Mouse (Mus musculus) bone marrow, adult 2 months (tissue): ENCODE data around the gene Gata3. TPM values are rescaled to one million over a fixed set of nuclear protein-coding genes. Genes with fewer than 3 reads are reported as not detected.

ENCODE experiments used
- H3K27ac ChIP-seq: fragments of 200-500 bp; 2 replicates; pipeline ENCODE4 v1.5.1; 2012; ENCODE audit warnings: low read depth, mild to moderate bottlenecking, control low read depth, inconsistent platforms, low read length; ENCODE audit not compliant: control insufficient read depth, poor library complexity, insufficient read depth
- H3K4me1 ChIP-seq: fragments of 200-500 bp; 2 replicates; pipeline ENCODE4 v1.6.1; 2011; ENCODE audit warnings: low read length; ENCODE audit not compliant: control insufficient read depth, insufficient read depth
- H3K4me3 ChIP-seq: fragments of 200-500 bp; replicated peaks from 2 replicates; pipeline ENCODE3; 2011; ENCODE audit warnings: mild to moderate bottlenecking, low read depth, low read length, control low read depth; ENCODE audit not compliant: control insufficient read depth
- CTCF ChIP-seq: fragments of 200-500 bp; IDR thresholded peaks from 2 replicates; pipeline ENCODE4 v1.5.1; 2011; ENCODE audit warnings: low read length, control low read depth; ENCODE audit not compliant: control insufficient read depth, insufficient read depth
- POLR2A ChIP-seq: fragments of 200-500 bp; IDR thresholded peaks from 2 replicates; pipeline ENCODE4 v1.6.1; 2011; ENCODE audit warnings: low read depth, mild to moderate bottlenecking, control low read depth, low read length, borderline replicate concordance; ENCODE audit not compliant: control insufficient read depth
- WGBS: fragments of 180-500 bp; shearing (Covaris S2); methylation state at CpG from one replicate; pipeline ENCODE4 v1.1.7; 2018; 5-methylcytosine and 5-hydroxymethylcytosine counted together
- polyA plus RNA-seq: library from polyadenylated mRNA; stranded (reverse); fragments of >200 nt; gene quantifications from 2 replicates; pipeline ENCODE4 v1.2.4, GENCODE M21; 2011; ENCODE audit warnings: low replicate concordance; ENCODE audit not compliant: missing spikeins, insufficient read depth, insufficient read length

Gene Gata3
- polyA plus RNA-seq, 1 experiment, result 6.1 TPM

DNA sequence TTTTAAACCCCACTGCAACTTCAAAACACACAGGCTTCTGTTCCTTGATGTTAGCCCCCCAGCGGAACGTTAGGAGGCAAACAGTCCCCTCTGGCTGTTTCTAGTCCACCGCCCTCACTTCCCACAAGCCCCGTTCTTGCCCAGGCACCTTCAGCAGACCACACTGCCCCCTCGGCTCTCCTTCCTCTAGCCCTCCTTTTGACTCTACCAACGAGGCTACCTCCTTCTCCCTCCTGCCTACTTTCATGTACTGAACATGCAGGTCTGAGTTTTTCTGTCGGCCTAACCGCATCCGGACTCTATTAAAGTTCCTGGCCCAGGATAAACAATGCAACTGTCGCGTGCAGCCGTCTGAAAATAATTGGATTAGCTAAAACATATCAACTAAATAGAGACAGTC lies 17.2 kb downstream of the Gata3 start:
- H3K4me3 ChIP-seq, result no peak overlapping the region
- H3K4me1 ChIP-seq, result no peaks in the 10 kb centered on the region; the same call in 1 of the 2 replicates
- H3K27ac ChIP-seq, result no peak overlapping the region; the same call in 1 of the 2 replicates
- 4% methylated on average over 12 of the region's 12 CpGs for WGBS
- TF ChIP-seq CTCF, result no peak
- no peak for TF ChIP-seq POLR2A

GRCm38 (mm10) chr2:9871798-9872197 lies 18.0 kb downstream of the Gata3 start:
- WGBS, result 5% methylated on average over 6 of the region's 6 CpGs
- H3K4me1 ChIP-seq, result no peaks in the 10 kb centered on the region

DNA sequence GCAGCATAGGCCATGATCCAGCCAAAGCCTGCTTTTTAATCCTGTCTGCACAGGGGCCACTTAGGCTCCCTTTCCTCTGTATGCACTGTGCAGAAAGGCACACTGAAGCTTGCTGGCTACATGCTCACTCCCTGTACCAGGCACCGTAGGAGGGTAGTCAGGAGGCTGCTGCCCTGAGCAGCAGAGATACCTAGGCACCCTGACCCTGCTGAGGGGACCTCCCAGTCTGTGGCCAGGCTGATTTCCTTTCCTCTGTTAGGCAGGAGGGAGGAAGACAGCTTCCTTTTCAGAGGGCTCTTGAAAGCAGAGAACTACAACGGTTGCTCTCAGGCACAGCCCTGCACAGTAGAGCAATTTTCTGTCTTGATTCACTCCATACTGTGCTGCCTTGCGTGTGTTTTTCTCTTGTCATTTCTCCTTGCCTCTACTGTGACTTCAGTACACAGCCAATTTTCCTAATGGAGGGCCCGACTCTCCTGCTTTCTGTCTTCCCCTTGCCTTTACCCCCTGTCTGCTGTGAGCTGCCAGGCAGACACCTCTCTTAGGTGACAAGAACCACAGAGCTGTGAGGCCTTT lies 18.6 kb downstream of the Gata3 start:
- Histone ChIP-seq H3K27ac (0 out of 2 replicates have a peak overlapping the region, but pooled peaks have one; percentile 11), H3K4me3 (no peak overlapping the region), H3K4me1 (no peaks in the 10 kb centered on the region)
- TF ChIP-seq CTCF (no peak), POLR2A (no peak)
- 8% methylated on average over 4 of the region's 4 CpGs for WGBS

More at GRCm38 (mm10) chr2:9871798-9872197, 18.0 kb downstream of the Gata3 start:
- TF ChIP-seq POLR2A (no peak), CTCF (no peak)
- Histone ChIP-seq H3K27ac (0 out of 2 replicates have a peak overlapping the region, but pooled peaks have one; percentile 11), H3K4me3 (no peak overlapping the region)

GRCm38 (mm10) chr2:9867092-9867825 lies 22.6 kb downstream of the Gata3 start:
- no peak for TF ChIP-seq POLR2A
- TF ChIP-seq CTCF, result no peak
- 53% methylated on average over 12 of the region's 12 CpGs for WGBS
- H3K4me3 ChIP-seq, result no peak overlapping the region
- no peak overlapping the region for H3K27ac ChIP-seq
- H3K4me1 ChIP-seq, result no peaks in the 10 kb centered on the region

- H3K4me3 ChIP-seq, result no peak overlapping the region
- 36% methylated on average over 5 of the region's 5 CpGs for WGBS
- no peak overlapping the region for H3K27ac ChIP-seq
- no peaks in the 10 kb centered on the region for H3K4me1 ChIP-seq
- no peak for TF ChIP-seq CTCF
- TF ChIP-seq POLR2A, result no peak
Measured at GRCm38 (mm10) chr2:9860698-9861097, 29.1 kb downstream of the Gata3 start.

- H3K27ac ChIP-seq, result no peak overlapping the region
- no peaks in the 10 kb centered on the region for H3K4me1 ChIP-seq
- H3K4me3 ChIP-seq, result no peak overlapping the region
- TF ChIP-seq POLR2A, result no peak
- 89% methylated on average over 4 of the region's 4 CpGs for WGBS
Measured at GRCm38 (mm10) chr2:9855861-9856260, 34.0 kb downstream of the Gata3 start.

DNA sequence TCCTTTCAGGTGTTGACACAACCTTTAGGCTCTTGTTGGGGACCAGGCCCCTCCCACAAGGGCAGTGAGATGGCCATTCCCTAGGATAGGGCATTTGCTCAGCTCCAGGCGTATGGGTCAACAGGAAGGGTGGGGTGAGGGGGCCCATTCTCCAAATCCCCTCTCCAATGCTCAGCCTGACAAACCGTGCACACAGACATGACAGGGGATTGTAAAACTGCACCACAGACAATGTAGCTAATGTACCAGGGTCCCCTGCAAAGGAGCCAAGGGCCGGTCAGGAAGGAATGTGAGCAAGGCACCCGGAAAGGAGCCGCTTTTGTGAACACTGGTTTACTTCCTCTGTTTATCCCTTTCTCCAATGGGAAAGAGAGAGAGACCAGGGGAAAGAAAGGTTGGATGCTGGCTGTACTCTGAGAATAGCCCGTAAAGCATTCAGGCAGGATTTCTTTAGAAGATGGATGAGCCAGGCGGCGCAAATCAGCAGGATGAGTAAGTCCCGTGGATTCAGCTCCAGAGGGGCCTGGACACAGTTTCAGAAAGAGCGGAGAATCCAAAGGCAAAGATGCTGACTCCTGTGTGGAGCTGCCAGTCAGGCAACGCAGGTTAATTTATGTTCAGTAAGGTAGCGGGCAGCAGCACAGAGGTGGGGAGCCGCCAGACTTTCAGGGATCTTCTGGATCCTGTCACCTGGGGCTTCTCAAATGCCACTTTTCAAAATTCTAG lies 36.8 kb downstream of the Gata3 start:
- Histone ChIP-seq H3K4me3 (no peak overlapping the region), H3K4me1 (no peaks in the 10 kb centered on the region), H3K27ac (no peak overlapping the region)
- TF ChIP-seq POLR2A (no peak), CTCF (no peak)
- WGBS, result 84% methylated on average over 13 of the region's 13 CpGs

GRCm38 (mm10) chr2:9835195-9835594 lies 54.6 kb downstream of the Gata3 start:
- TF ChIP-seq CTCF (no peak), POLR2A (no peak)
- WGBS, result 83% methylated on average over 7 of the region's 7 CpGs
- no peak overlapping the region for H3K4me3 ChIP-seq
- no peak overlapping the region for H3K27ac ChIP-seq
- no peaks in the 10 kb centered on the region for H3K4me1 ChIP-seq
